Mouse (Mus musculus) bone marrow, adult 2 months (tissue): Measurements from ENCODE around the gene Nubp2. TPM values are rescaled to one million over a fixed set of nuclear protein-coding genes. Genes with fewer than 3 reads are reported as not detected.

Source experiments
- H3K27ac ChIP-seq: fragments of 200-500 bp; 2 replicates; pipeline ENCODE4 v1.5.1; 2012; ENCODE audit warnings: low read depth, mild to moderate bottlenecking, control low read depth, inconsistent platforms, low read length; ENCODE audit not compliant: control insufficient read depth, poor library complexity, insufficient read depth
- H3K4me1 ChIP-seq: fragments of 200-500 bp; 2 replicates; pipeline ENCODE4 v1.6.1; 2011; ENCODE audit warnings: low read length; ENCODE audit not compliant: control insufficient read depth, insufficient read depth
- H3K4me3 ChIP-seq: fragments of 200-500 bp; replicated peaks from 2 replicates; pipeline ENCODE3; 2011; ENCODE audit warnings: mild to moderate bottlenecking, low read depth, low read length, control low read depth; ENCODE audit not compliant: control insufficient read depth
- CTCF ChIP-seq: fragments of 200-500 bp; IDR thresholded peaks from 2 replicates; pipeline ENCODE4 v1.5.1; 2011; ENCODE audit warnings: low read length, control low read depth; ENCODE audit not compliant: control insufficient read depth, insufficient read depth
- POLR2A ChIP-seq: fragments of 200-500 bp; IDR thresholded peaks from 2 replicates; pipeline ENCODE4 v1.6.1; 2011; ENCODE audit warnings: low read depth, mild to moderate bottlenecking, control low read depth, low read length, borderline replicate concordance; ENCODE audit not compliant: control insufficient read depth
- WGBS: fragments of 180-500 bp; shearing (Covaris S2); methylation state at CpG from one replicate; pipeline ENCODE4 v1.1.7; 2018; 5-methylcytosine and 5-hydroxymethylcytosine counted together
- polyA plus RNA-seq: library from polyadenylated mRNA; stranded (reverse); fragments of >200 nt; gene quantifications from 2 replicates; pipeline ENCODE4 v1.2.4, GENCODE M21; 2011; ENCODE audit warnings: low replicate concordance; ENCODE audit not compliant: missing spikeins, insufficient read depth, insufficient read length

Nubp2 gene
- polyA plus RNA-seq, 1 experiment = 45.6 TPM

DNA sequence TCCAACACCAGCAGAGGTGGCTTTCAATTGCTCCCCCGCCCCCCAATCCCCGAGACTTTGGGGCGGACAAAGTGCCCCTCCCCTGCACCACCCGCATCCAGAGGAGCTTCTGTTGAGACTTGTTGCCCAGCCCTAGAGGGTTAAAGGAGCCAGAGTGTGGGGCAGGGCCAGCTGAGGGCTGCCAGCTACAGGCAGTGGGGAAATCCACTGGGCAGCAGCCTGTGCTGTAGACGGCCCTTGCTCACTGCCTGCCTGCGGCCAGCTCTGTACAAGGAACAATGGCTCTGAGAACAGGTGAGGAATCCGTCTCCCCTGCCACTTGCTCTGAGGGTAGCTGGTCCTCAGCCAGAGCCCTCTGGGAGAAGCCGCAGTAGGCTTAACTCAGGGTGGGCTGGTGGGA, 7.6 kb downstream of the Nubp2 start:
- Histone ChIP-seq H3K4me1 (no peaks in the 10 kb centered on the region; the same call in 1 of the 2 replicates), H3K27ac (no peak overlapping the region), H3K4me3 (no peak overlapping the region)
- no peak for TF ChIP-seq POLR2A
- TF ChIP-seq CTCF = no peak
- 83% methylated on average over 8 of the region's 8 CpGs for WGBS

DNA sequence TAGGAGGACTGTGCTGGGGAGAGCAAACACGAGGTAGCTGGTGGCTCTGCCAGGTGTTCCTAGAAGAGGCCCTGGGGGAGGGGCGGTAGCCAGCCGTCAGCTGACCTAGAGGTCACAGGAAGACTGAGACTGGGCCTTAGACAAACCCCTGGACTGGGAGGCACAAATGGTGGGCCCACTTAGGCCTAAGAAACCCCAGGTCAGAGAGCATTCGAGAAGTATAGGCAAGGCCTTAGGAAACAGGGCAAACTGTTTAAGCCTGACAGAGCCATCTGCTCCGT, 8.1 kb downstream of the Nubp2 start:
- H3K27ac ChIP-seq = no peak overlapping the region
- no peaks in the 10 kb centered on the region; the same call in 1 of the 2 replicates for H3K4me1 ChIP-seq
- TF ChIP-seq CTCF (no peak), POLR2A (no peak)
- WGBS = 61% methylated on average over 5 of the region's 5 CpGs
- no peak overlapping the region for H3K4me3 ChIP-seq

DNA sequence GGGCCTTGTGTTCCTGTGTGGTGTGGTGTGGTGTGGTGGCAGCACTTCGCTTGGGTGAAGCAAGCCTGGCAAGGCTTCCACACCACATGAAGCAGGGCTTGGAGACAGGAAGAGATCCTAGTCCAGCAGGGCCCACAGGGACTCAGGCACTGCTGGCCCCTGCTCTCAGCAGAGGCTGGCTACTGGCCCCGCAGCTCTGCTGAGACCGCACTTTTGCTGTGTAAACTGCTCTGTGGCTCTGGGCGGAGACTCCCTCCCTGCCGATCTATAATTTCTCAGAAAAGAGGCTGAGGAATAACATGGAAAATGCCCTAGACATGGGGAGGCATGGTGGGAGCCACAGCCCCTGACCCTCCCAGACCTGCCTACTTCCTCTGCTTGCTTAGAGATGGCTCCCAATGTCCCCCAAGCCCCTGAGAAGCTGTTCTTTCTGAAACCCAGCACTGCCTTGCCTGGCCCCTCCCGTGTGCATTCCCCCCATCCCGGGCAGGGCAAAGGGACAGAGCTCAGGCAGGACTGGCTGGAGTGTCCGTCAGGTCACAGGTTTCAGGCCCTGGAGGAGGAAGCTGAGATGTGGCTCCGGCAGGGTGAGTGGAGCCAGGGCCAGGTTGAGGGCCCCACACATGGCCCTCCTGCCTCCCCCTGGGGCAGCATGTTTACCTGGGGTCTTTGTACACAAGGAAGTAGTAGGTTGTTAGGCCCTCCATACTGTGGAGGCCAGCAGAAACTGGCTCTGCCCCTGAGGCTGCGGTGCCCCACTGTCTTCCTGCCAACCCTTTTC, 8.6 kb downstream of the Nubp2 start:
- no peaks in the 10 kb centered on the region; the same call in 1 of the 2 replicates for H3K4me1 ChIP-seq
- no peak overlapping the region for H3K27ac ChIP-seq
- no peak for TF ChIP-seq CTCF
- H3K4me3 ChIP-seq = no peak overlapping the region
- 73% methylated on average over 10 of the region's 10 CpGs for WGBS

DNA sequence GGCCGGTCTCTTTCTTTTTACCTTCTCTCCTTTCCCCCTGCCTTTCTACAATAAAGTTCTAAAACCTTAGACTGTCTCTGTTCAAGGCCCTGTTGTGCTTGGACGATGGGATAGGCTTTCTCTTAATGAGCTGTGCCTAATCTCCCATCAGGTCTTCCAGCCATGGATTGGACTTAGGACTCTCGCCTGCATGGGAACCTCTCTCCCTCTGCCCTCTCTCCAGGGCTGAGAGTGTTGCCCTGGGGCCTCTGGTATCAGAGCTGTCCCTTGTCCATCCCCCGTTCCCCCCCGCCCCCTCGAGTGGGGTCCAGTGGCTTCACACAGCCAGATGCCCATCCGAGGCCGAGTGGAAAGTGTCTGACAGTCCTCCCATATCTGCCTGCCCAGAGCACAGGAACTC, 11.2 kb downstream of the Nubp2 start:
- no peak overlapping the region for H3K4me3 ChIP-seq
- 82% methylated on average over 8 of the region's 8 CpGs for WGBS
- TF ChIP-seq POLR2A = no peak
- TF ChIP-seq CTCF = no peak
- H3K27ac ChIP-seq = no peak overlapping the region
- no peaks in the 10 kb centered on the region; the same call in 1 of the 2 replicates for H3K4me1 ChIP-seq

DNA sequence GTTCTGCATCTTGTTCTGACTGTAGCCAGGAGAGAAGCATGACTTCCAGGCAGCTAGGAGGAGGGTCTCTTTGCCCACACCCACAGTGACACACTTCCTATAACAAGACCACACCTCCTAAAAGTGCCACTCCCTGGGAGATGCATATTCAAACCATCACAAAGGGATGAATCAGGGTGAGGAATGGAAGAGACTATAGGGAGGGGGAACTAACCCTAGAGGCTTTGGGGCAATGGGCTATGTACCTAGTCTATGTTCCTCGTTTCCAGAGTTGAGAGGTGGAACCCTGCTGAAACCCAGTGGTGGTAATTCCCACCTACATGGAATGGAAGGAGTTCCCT, 11.8 kb downstream of the Nubp2 start:
- 33% methylated on average over 1 of the region's 1 CpGs for WGBS
- H3K27ac ChIP-seq = no peak overlapping the region
- H3K4me3 ChIP-seq = no peak overlapping the region
- TF ChIP-seq CTCF (no peak), POLR2A (no peak)
- H3K4me1 ChIP-seq = no peaks in the 10 kb centered on the region

DNA sequence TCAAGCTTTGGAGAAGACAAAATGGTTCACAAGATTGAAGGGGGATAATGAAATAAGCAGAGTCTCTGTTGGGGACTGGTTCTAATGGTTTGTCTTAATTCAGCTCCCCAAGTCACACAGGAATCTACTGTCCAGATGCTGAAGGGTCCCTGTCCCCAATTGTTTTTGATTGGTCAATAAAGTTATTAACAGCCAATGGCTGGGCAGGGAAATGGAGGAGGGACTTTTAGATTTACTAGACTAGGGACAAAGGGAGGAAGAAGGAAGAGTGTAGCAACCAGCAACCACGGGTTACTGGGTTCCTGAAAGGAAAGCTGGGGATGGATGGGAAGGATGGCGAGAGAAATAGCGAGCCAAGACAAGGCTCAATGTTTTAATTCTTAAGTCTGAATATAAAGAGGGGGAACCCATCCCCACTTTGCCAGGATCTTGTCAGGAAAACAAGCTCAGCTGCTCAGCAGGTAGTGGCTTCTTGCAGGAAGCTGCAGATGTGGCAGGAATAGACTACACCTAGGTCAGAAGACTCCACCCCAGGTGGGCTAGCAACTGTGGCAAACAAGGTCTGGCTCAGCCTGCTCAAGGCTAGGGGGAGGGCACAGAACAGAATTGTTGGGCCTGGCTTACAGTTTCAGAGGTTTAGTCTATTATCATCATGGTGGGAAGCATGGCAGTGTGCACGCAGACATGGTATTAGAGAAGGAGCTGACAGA, 12.3 kb downstream of the Nubp2 start:
- H3K4me1 ChIP-seq = no peaks in the 10 kb centered on the region
- no peak overlapping the region for H3K4me3 ChIP-seq
- 53% methylated on average over 4 of the region's 4 CpGs for WGBS
- no peak overlapping the region for H3K27ac ChIP-seq
- TF ChIP-seq CTCF (no peak), POLR2A (no peak)

DNA sequence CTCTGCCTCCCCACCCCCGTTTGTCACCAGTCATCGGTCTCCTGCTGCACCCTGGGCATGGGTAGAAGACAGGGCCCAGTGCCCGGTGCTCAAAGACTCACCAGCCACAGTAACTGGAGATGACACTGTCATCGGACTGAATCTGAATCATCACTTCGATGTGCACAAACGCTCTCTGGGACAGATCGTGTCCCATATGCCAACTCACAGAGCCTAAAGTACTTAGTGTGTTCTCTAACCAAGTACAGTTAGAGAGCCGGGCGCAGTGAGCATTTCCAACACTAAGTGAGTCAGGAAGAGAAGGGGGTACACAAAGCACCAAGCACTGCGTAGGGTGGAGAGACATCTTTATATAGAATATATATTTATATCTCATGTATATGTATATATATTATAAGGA, 18.2 kb downstream of the Nubp2 start:
- 95% methylated on average over 10 of the region's 10 CpGs for WGBS

DNA sequence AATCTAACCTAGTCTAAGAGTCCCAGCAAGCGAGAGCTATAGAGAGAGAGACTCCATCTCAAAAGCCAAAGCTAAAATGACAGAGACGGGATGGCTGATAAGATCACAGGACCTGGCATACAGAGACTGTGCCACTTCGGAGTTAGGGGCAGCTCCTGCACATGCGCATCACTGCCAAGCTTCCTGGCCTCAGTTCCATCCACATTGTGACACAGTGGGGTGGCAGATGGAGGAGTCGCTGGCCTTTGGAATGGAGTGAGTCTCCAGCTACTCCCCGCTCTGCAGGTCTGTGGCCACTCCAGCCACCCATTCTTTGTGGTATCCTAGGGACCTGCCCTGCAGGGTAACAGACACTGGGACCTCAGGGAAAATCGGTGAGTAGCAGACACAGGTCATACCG, 20.4 kb downstream of the Nubp2 start, which contains the start of gene Igfals:
Gene Igfals, plus strand, starts transcription at position 222 of the 400 bp plus-strand sequence.
- 95% methylated on average over 8 of the region's 8 CpGs for WGBS
- Histone ChIP-seq H3K27ac (no peak within 1 kb of the TSS), H3K4me3 (no peak within 1 kb of the TSS), H3K4me1 (no peaks in the 10 kb centered on the region)
- TF ChIP-seq POLR2A (no peak), CTCF (no peak)

More for the DNA sequence above, 18.2 kb downstream of the Nubp2 start:
- Histone ChIP-seq H3K4me1 (no peaks in the 10 kb centered on the region), H3K27ac (no peak overlapping the region), H3K4me3 (no peak overlapping the region)
- TF ChIP-seq POLR2A = no peak
- TF ChIP-seq CTCF = no peak
